In genomic region chr4:88893201-88893754, GRCm38 (mm10) we compare ENCODE assay signal across 33 mouse cellular contexts. TPM values are rescaled to one million over a fixed set of nuclear protein-coding genes. Genes with fewer than 3 reads are reported as not detected.
A peak's percentile ranks its signal among the peaks of the same experiment; 100 is the strongest.
DNase-seq lines count a peak whose midpoint lies in the region; ATAC-seq and TF ChIP-seq lines count a peak whose summit lies in the region.
"Had no signal": no experiment of that assay in that cellular context is flagged by ENCODE, and none has a peak within 500 bp of the region (broad histone marks: within the 10 kb centered on the region; RNA-seq: fewer than 3 reads in every experiment).

No protein-coding gene starts in this region.

- no peak overlapping the region for H3K9ac ChIP-seq in liver, adult 2 months (ENCODE audit: low read depth, low read length)
- H3K9ac ChIP-seq in liver, embryonic 12.5 days, result no peak overlapping the region
- no peak overlapping the region for H3K9ac ChIP-seq in intestine, embryonic 15.5 days
- no peak overlapping the region for H3K9ac ChIP-seq in stomach, embryonic 15.5 days
- no peak overlapping the region for H3K9ac ChIP-seq in kidney, embryonic 14.5 days (ENCODE audit: low read depth, low read length)
- H3K9ac ChIP-seq: embryonic facial prominence, embryonic 12.5 days; embryonic facial prominence, embryonic 15.5 days; forebrain, embryonic 12.5 days; hindbrain, embryonic 12.5 days; hindbrain, embryonic 15.5 days had no signal

- H3K9me3 ChIP-seq in liver, embryonic 12.5 days (replicated peaks), result no peaks in the 10 kb centered on the region
- H3K9me3 ChIP-seq in intestine, embryonic 15.5 days, result no peaks in the 10 kb centered on the region
- no peaks in the 10 kb centered on the region for H3K9me3 ChIP-seq in stomach, embryonic 15.5 days
- no peaks in the 10 kb centered on the region for H3K9me3 ChIP-seq in kidney, embryonic 14.5 days (ENCODE audit: control insufficient read depth, low read length)
- H3K9me3 ChIP-seq: embryonic facial prominence, embryonic 12.5 days; embryonic facial prominence, embryonic 15.5 days; forebrain, embryonic 12.5 days; hindbrain, embryonic 12.5 days; hindbrain, embryonic 15.5 days had no signal

- peaks cover 6% of the 10 kb centered on the region; the same call in 1 of the 2 replicates for H3K4me1 ChIP-seq in liver, adult 2 months (ENCODE audit: control insufficient read depth, insufficient read depth, low read length)
- H3K4me1 ChIP-seq in liver, embryonic 12.5 days, result no peaks in the 10 kb centered on the region
- H3K4me1 ChIP-seq in intestine, embryonic 15.5 days (replicated peaks), result no peaks in the 10 kb centered on the region
- no peaks in the 10 kb centered on the region for H3K4me1 ChIP-seq in stomach, embryonic 15.5 days
- no peaks in the 10 kb centered on the region for H3K4me1 ChIP-seq in kidney, embryonic 14.5 days (ENCODE audit: control insufficient read depth, insufficient read depth, low read length)
- H3K4me1 ChIP-seq: embryonic facial prominence, embryonic 12.5 days; embryonic facial prominence, embryonic 15.5 days; forebrain, embryonic 12.5 days; hindbrain, embryonic 12.5 days; hindbrain, embryonic 15.5 days had no signal

- H3K36me3 ChIP-seq in liver, adult 2 months (ENCODE audit: control insufficient read depth, insufficient read depth, low read length), result no peaks in the 10 kb centered on the region
- no peaks in the 10 kb centered on the region for H3K36me3 ChIP-seq in liver, embryonic 12.5 days
- no peaks in the 10 kb centered on the region for H3K36me3 ChIP-seq in intestine, embryonic 15.5 days
- no peaks in the 10 kb centered on the region for H3K36me3 ChIP-seq in stomach, embryonic 15.5 days
- H3K36me3 ChIP-seq in kidney, embryonic 14.5 days (ENCODE audit: control insufficient read depth, insufficient read depth, low read length), result no peaks in the 10 kb centered on the region
- H3K36me3 ChIP-seq: embryonic facial prominence, embryonic 12.5 days; embryonic facial prominence, embryonic 15.5 days; forebrain, embryonic 12.5 days; hindbrain, embryonic 12.5 days; hindbrain, embryonic 15.5 days had no signal

- TF ChIP-seq POLR2A in liver, adult 2 months (IDR thresholded peaks at IDR 0.05; ENCODE audit: extremely low read depth, insufficient read depth, low read length), result no peak

- DNase-seq in liver, adult 2 months (ENCODE audit: extremely low read depth, low read depth, low spot score), result peak; percentile 96
- no peak for DNase-seq in spleen, postnatal 36 days (ENCODE audit: low spot score in 2 of 2)
- DNase-seq: adrenal gland, postnatal 14 days; cerebellum, adult 11 months; cerebellum, adult 9-11 months; cerebellum, postnatal 25 days; gastrocnemius, adult 2 months; gastrocnemius, postnatal 14 days; heart, adult 11 months had no signal

- no peak for ATAC-seq in liver, embryonic 12.5 days
- peak; percentile 89 for ATAC-seq in intestine, embryonic 15.5 days
- ATAC-seq in stomach, embryonic 15.5 days (ENCODE audit: insufficient read depth, low FRiP score, low read depth), result peak; percentile 60
- ATAC-seq in kidney, embryonic 14.5 days (ENCODE audit: low FRiP score, low TSS enrichment), result no peak
- no peak for ATAC-seq in inflammation-experienced regulatory T-cells, adult 6 months
- ATAC-seq: activated CD4-positive, CD25-positive, alpha-beta regulatory T cell, adult 4 months; forebrain, embryonic 16.5 days had no signal

- H3K27ac ChIP-seq in liver, adult 2 months (replicated peaks; ENCODE audit: insufficient read depth, low read depth, low read length), result no peak overlapping the region
- no peak overlapping the region for H3K27ac ChIP-seq in liver, embryonic 12.5 days
- no peak overlapping the region for H3K27ac ChIP-seq in intestine, embryonic 15.5 days
- no peak overlapping the region for H3K27ac ChIP-seq in stomach, embryonic 15.5 days
- H3K27ac ChIP-seq in kidney, embryonic 14.5 days (ENCODE audit: low read depth, low read length), result no peak overlapping the region
- H3K27ac ChIP-seq: embryonic facial prominence, embryonic 12.5 days; embryonic facial prominence, embryonic 15.5 days; forebrain, embryonic 12.5 days; gastrocnemius, adult 2 months; hindbrain, embryonic 12.5 days; hindbrain, embryonic 15.5 days had no signal

- no peaks in the 10 kb centered on the region for H3K79me2 ChIP-seq in liver, adult 2 months (ENCODE audit: control insufficient read depth, insufficient read depth, low read length)

- TF ChIP-seq CTCF in liver, adult 2 months (IDR thresholded peaks at IDR 0.05; ENCODE audit: low read depth, low read length), result no peak

- no peak overlapping the region for H3K4me3 ChIP-seq in liver, adult 2 months (ENCODE audit: insufficient read depth, low read depth, low read length)
- no peak overlapping the region for H3K4me3 ChIP-seq in liver, embryonic 12.5 days
- H3K4me3 ChIP-seq in intestine, embryonic 15.5 days (replicated peaks), result no peak overlapping the region
- no peak overlapping the region for H3K4me3 ChIP-seq in stomach, embryonic 15.5 days (replicated peaks)
- no peak overlapping the region for H3K4me3 ChIP-seq in kidney, embryonic 14.5 days (ENCODE audit: low read length)
- H3K4me3 ChIP-seq: embryonic facial prominence, embryonic 12.5 days; embryonic facial prominence, embryonic 15.5 days; forebrain, embryonic 12.5 days; gastrocnemius, adult 2 months; hindbrain, embryonic 12.5 days; hindbrain, embryonic 15.5 days had no signal

- no peak overlapping the region for H3K4me2 ChIP-seq in liver, embryonic 12.5 days
- no peak overlapping the region for H3K4me2 ChIP-seq in intestine, embryonic 15.5 days (replicated peaks)
- H3K4me2 ChIP-seq in stomach, embryonic 15.5 days, result no peak overlapping the region
- no peak overlapping the region for H3K4me2 ChIP-seq in kidney, embryonic 14.5 days (replicated peaks; ENCODE audit: low read depth, low read length)
- H3K4me2 ChIP-seq: embryonic facial prominence, embryonic 12.5 days; embryonic facial prominence, embryonic 15.5 days; forebrain, embryonic 12.5 days; heart, embryonic 11.5 days; hindbrain, embryonic 12.5 days; hindbrain, embryonic 15.5 days had no signal

- no peaks in the 10 kb centered on the region for H3K27me3 ChIP-seq in liver, adult 2 months (ENCODE audit: control insufficient read depth, insufficient read depth, low read length)
- H3K27me3 ChIP-seq in liver, embryonic 12.5 days (replicated peaks), result no peaks in the 10 kb centered on the region
- no peaks in the 10 kb centered on the region for H3K27me3 ChIP-seq in intestine, embryonic 15.5 days (replicated peaks)
- no peaks in the 10 kb centered on the region for H3K27me3 ChIP-seq in stomach, embryonic 15.5 days (replicated peaks)
- H3K27me3 ChIP-seq in kidney, embryonic 14.5 days (ENCODE audit: control insufficient read depth, insufficient read depth, low read length), result no peaks in the 10 kb centered on the region
- H3K27me3 ChIP-seq: embryonic facial prominence, embryonic 12.5 days; embryonic facial prominence, embryonic 15.5 days; forebrain, embryonic 12.5 days; hindbrain, embryonic 12.5 days; hindbrain, embryonic 15.5 days had no signal

RNA-seq across cellular contexts. Expression of gene Ifne, which starts 13.3 kb away (rescaled TPM):
- not detected in 2 replicates for total RNA-seq in liver, adult 2 months (2014; rRNA removed)
- not detected in 2 replicates for polyA plus RNA-seq in liver, adult 2 months (2012; rRNA removed)
- polyA plus RNA-seq in liver, embryonic 12.5 days (2016; fragmentation: Nextera tagmentation; extraction: Ambion mirVana), result not detected in 2 replicates
- polyA plus RNA-seq in intestine, embryonic 15.5 days (2015; fragmentation: Nextera tagmentation; extraction: Ambion mirVana), result not detected in 2 replicates
- polyA plus RNA-seq in stomach, embryonic 15.5 days (2015; fragmentation: Nextera tagmentation; extraction: Ambion mirVana), result not detected in 2 replicates
- polyA plus RNA-seq in kidney, embryonic 14.5 days (2014; fragmentation: Nextera tagmentation; extraction: Ambion mirVana), result not detected in 2 replicates
- polyA plus RNA-seq in inflammation-experienced regulatory T-cells, adult 6 months (2017; shearing (Covaris generic)), result not detected
- total RNA-seq: adrenal gland, adult 18-20 months; adrenal gland, postnatal 14 days; adrenal gland, postnatal 4 days; common myeloid progenitor, adult 5-6 weeks; ES-E14; gastrocnemius, adult 2 months; gastrocnemius, postnatal 14 days; gastrocnemius, postnatal 4 days; heart, adult 8-10 months; heart, postnatal 25 days; hematopoietic stem cell, adult 5-6 weeks had no signal
- polyA plus RNA-seq: activated CD4-positive, CD25-positive, alpha-beta regulatory T cell, adult 4 months; cerebellum, adult 2 months; embryonic facial prominence, embryonic 12.5 days; embryonic facial prominence, embryonic 15.5 days; forebrain, embryonic 12.5 days; forebrain, embryonic 16.5 days; heart, embryonic 11.5 days; heart, embryonic 14.5 days; heart, postnatal 0 days; hindbrain, embryonic 12.5 days; hindbrain, embryonic 15.5 days had no signal

RNA-seq across cellular contexts. Expression of gene Ifna1, which starts 43.4 kb away (rescaled TPM):
- not detected in 2 replicates for total RNA-seq in liver, adult 2 months (2014; rRNA removed)
- polyA plus RNA-seq in liver, adult 2 months (2012; rRNA removed), result not detected in 2 replicates
- polyA plus RNA-seq in liver, embryonic 12.5 days (2016; fragmentation: Nextera tagmentation; extraction: Ambion mirVana), result not detected in 2 replicates
- polyA plus RNA-seq in intestine, embryonic 15.5 days (2015; fragmentation: Nextera tagmentation; extraction: Ambion mirVana), result not detected in 2 replicates
- polyA plus RNA-seq in stomach, embryonic 15.5 days (2015; fragmentation: Nextera tagmentation; extraction: Ambion mirVana), result not detected in 2 replicates
- polyA plus RNA-seq in kidney, embryonic 14.5 days (2014; fragmentation: Nextera tagmentation; extraction: Ambion mirVana), result not detected in 2 replicates
- polyA plus RNA-seq in inflammation-experienced regulatory T-cells, adult 6 months (2017; shearing (Covaris generic)), result not detected
- total RNA-seq: adrenal gland, adult 18-20 months; adrenal gland, postnatal 14 days; adrenal gland, postnatal 4 days; common myeloid progenitor, adult 5-6 weeks; ES-E14; gastrocnemius, adult 2 months; gastrocnemius, postnatal 14 days; gastrocnemius, postnatal 4 days; heart, adult 8-10 months; heart, postnatal 25 days; hematopoietic stem cell, adult 5-6 weeks had no signal
- polyA plus RNA-seq: activated CD4-positive, CD25-positive, alpha-beta regulatory T cell, adult 4 months; cerebellum, adult 2 months; embryonic facial prominence, embryonic 12.5 days; embryonic facial prominence, embryonic 15.5 days; forebrain, embryonic 12.5 days; forebrain, embryonic 16.5 days; heart, embryonic 11.5 days; heart, embryonic 14.5 days; heart, postnatal 0 days; hindbrain, embryonic 12.5 days; hindbrain, embryonic 15.5 days had no signal

RNA-seq across cellular contexts. Expression of gene Ifna4, which starts 51.6 kb away (rescaled TPM):
- not detected in 2 replicates for total RNA-seq in liver, adult 2 months (2014; rRNA removed)
- polyA plus RNA-seq in liver, adult 2 months (2012; rRNA removed), result not detected in 2 replicates
- polyA plus RNA-seq in liver, embryonic 12.5 days (2016; fragmentation: Nextera tagmentation; extraction: Ambion mirVana), result not detected in 2 replicates
- polyA plus RNA-seq in intestine, embryonic 15.5 days (2015; fragmentation: Nextera tagmentation; extraction: Ambion mirVana), result not detected in 2 replicates
- polyA plus RNA-seq in stomach, embryonic 15.5 days (2015; fragmentation: Nextera tagmentation; extraction: Ambion mirVana), result not detected in 2 replicates
- polyA plus RNA-seq in kidney, embryonic 14.5 days (2014; fragmentation: Nextera tagmentation; extraction: Ambion mirVana), result not detected in 2 replicates
- under 1 TPM in 1 of 3 experiments, not detected in 2; 0.63 TPM for polyA plus RNA-seq in inflammation-experienced regulatory T-cells, adult 6 months (2017; shearing (Covaris generic))
- total RNA-seq: adrenal gland, adult 18-20 months; adrenal gland, postnatal 14 days; adrenal gland, postnatal 4 days; common myeloid progenitor, adult 5-6 weeks; ES-E14; gastrocnemius, adult 2 months; gastrocnemius, postnatal 14 days; gastrocnemius, postnatal 4 days; heart, adult 8-10 months; heart, postnatal 25 days; hematopoietic stem cell, adult 5-6 weeks had no signal
- polyA plus RNA-seq: activated CD4-positive, CD25-positive, alpha-beta regulatory T cell, adult 4 months; cerebellum, adult 2 months; embryonic facial prominence, embryonic 12.5 days; embryonic facial prominence, embryonic 15.5 days; forebrain, embryonic 12.5 days; forebrain, embryonic 16.5 days; heart, embryonic 11.5 days; heart, embryonic 14.5 days; heart, postnatal 0 days; hindbrain, embryonic 12.5 days; hindbrain, embryonic 15.5 days had no signal

RNA-seq across cellular contexts. Expression of gene Ifna5, which starts 58.0 kb away (rescaled TPM):
- total RNA-seq in liver, adult 2 months (2014; rRNA removed), result not detected in 2 replicates
- not detected in 2 replicates for polyA plus RNA-seq in liver, adult 2 months (2012; rRNA removed)
- polyA plus RNA-seq in liver, embryonic 12.5 days (2016; fragmentation: Nextera tagmentation; extraction: Ambion mirVana), result not detected in 2 replicates
- polyA plus RNA-seq in intestine, embryonic 15.5 days (2015; fragmentation: Nextera tagmentation; extraction: Ambion mirVana), result not detected in 2 replicates
- not detected in 2 replicates for polyA plus RNA-seq in stomach, embryonic 15.5 days (2015; fragmentation: Nextera tagmentation; extraction: Ambion mirVana)
- not detected in 2 replicates for polyA plus RNA-seq in kidney, embryonic 14.5 days (2014; fragmentation: Nextera tagmentation; extraction: Ambion mirVana)
- polyA plus RNA-seq in inflammation-experienced regulatory T-cells, adult 6 months (2017; shearing (Covaris generic)), result not detected
- total RNA-seq: adrenal gland, adult 18-20 months; adrenal gland, postnatal 14 days; adrenal gland, postnatal 4 days; common myeloid progenitor, adult 5-6 weeks; ES-E14; gastrocnemius, adult 2 months; gastrocnemius, postnatal 14 days; gastrocnemius, postnatal 4 days; heart, adult 8-10 months; heart, postnatal 25 days; hematopoietic stem cell, adult 5-6 weeks had no signal
- polyA plus RNA-seq: activated CD4-positive, CD25-positive, alpha-beta regulatory T cell, adult 4 months; cerebellum, adult 2 months; embryonic facial prominence, embryonic 12.5 days; embryonic facial prominence, embryonic 15.5 days; forebrain, embryonic 12.5 days; forebrain, embryonic 16.5 days; heart, embryonic 11.5 days; heart, embryonic 14.5 days; heart, postnatal 0 days; hindbrain, embryonic 12.5 days; hindbrain, embryonic 15.5 days had no signal

Comparison
In these comparisons a context has a peak if more than half of its experiments do, and no peak if none do; other contexts are left out.
1. ATAC-seq: peak in intestine, embryonic 15.5 days (single experiment) and stomach, embryonic 15.5 days (single experiment); none in liver, embryonic 12.5 days (single experiment), kidney, embryonic 14.5 days (single experiment) and inflammation-experienced regulatory T-cells, adult 6 months (single experiment).